Mouse (Mus musculus): Measurements from ENCODE around the gene St6galnac3.
"Not testable (repeated sequence)": the region's sequence is repeated elsewhere in the genome, so short reads cannot be mapped to it uniquely, and the experiment has no call there.

Gene St6galnac3

GRCm38 (mm10) chr3:153419331-153419730 lies 305.6 kb downstream of the St6galnac3 start:
- in situ Hi-C loops (cut with MboI, MseI) = loop anchor here in 1 of 2 experiments (10.0 kb wide), 1 partner anchor 1345 kb away; no protein-coding TSS in a partner anchor

GRCm38 (mm10) chr3:153417001-153417400 lies 308.0 kb downstream of the St6galnac3 start:
- in situ Hi-C loops (cut with MboI, MseI) = loop anchor here in 1 of 2 experiments (10.0 kb wide), 1 partner anchor 1342 kb away; no protein-coding TSS in a partner anchor

GRCm38 (mm10) chr3:153416383-153416782 lies 308.6 kb downstream of the St6galnac3 start:
- in situ Hi-C loops (cut with MboI, MseI) = loop anchor here in 1 of 2 experiments (10.0 kb wide), 1 partner anchor 1342 kb away; no protein-coding TSS in a partner anchor

GRCm38 (mm10) chr3:153414132-153414531 lies 310.8 kb downstream of the St6galnac3 start:
- in situ Hi-C loops (cut with MboI, MseI) = loop anchor here in 1 of 2 experiments (10.0 kb wide), 1 partner anchor 1339 kb away; no protein-coding TSS in a partner anchor

GRCm38 (mm10) chr3:153409286-153409685 lies 315.7 kb downstream of the St6galnac3 start:
- in situ Hi-C loops (cut with MboI, MseI) = no loop called here

- in situ Hi-C loops (cut with MboI, MseI) = no loop called here
Observed at GRCm38 (mm10) chr3:153408361-153408760, 316.6 kb downstream of the St6galnac3 start.

GRCm38 (mm10) chr3:153407698-153408097 lies 317.3 kb downstream of the St6galnac3 start:
- in situ Hi-C loops (cut with MboI, MseI) = no loop called here

- in situ Hi-C loops (cut with MboI, MseI) = no loop called here
Observed at GRCm38 (mm10) chr3:153406858-153407257, 318.1 kb downstream of the St6galnac3 start.

GRCm38 (mm10) chr3:153406220-153406619 lies 318.8 kb downstream of the St6galnac3 start:
- in situ Hi-C loops (cut with MboI, MseI) = no loop called here

- in situ Hi-C loops (cut with MboI, MseI) = no loop called here
Observed at GRCm38 (mm10) chr3:153405643-153406042, 319.3 kb downstream of the St6galnac3 start.

GRCm38 (mm10) chr3:153400259-153400658 lies 324.7 kb downstream of the St6galnac3 start:
- in situ Hi-C loops (cut with MboI, MseI) = no loop called here

- in situ Hi-C loops (cut with MboI, MseI) = no loop called here
Observed at GRCm38 (mm10) chr3:153399574-153399973, 325.4 kb downstream of the St6galnac3 start.

- in situ Hi-C loops (cut with MboI, MseI) = no loop called here
Observed at GRCm38 (mm10) chr3:153397726-153398125, 327.2 kb downstream of the St6galnac3 start.

GRCm38 (mm10) chr3:153396375-153397068 lies 328.5 kb downstream of the St6galnac3 start:
- in situ Hi-C loops (cut with MboI, MseI) = no loop called here

- in situ Hi-C loops (cut with MboI, MseI) = no loop called here
Observed at GRCm38 (mm10) chr3:153395351-153395750, 329.6 kb downstream of the St6galnac3 start.

GRCm38 (mm10) chr3:153394751-153395150 lies 330.2 kb downstream of the St6galnac3 start:
- in situ Hi-C loops (cut with MboI, MseI) = no loop called here

- in situ Hi-C loops (cut with MboI, MseI) = no loop called here
Observed at GRCm38 (mm10) chr3:153394224-153394623, 330.8 kb downstream of the St6galnac3 start.

GRCm38 (mm10) chr3:153391451-153391850 lies 333.5 kb downstream of the St6galnac3 start:
- in situ Hi-C loops (cut with MboI, MseI) = not testable (repeated sequence)

GRCm38 (mm10) chr3:153384651-153385050 lies 340.3 kb downstream of the St6galnac3 start:
- in situ Hi-C loops (cut with MboI, MseI) = not testable (repeated sequence)

- in situ Hi-C loops (cut with MboI, MseI) = no loop called here
Observed at GRCm38 (mm10) chr3:153383656-153384055, 341.3 kb downstream of the St6galnac3 start.

GRCm38 (mm10) chr3:153365057-153365755 lies 359.8 kb downstream of the St6galnac3 start:
- in situ Hi-C loops (cut with MboI, MseI) = loop anchor here in 1 of 2 experiments (25.0 kb wide), 1 partner anchor 1072 kb away; no protein-coding TSS in a partner anchor

- in situ Hi-C loops (cut with MboI, MseI) = loop anchor here in 1 of 2 experiments (25.0 kb wide), 1 partner anchor 1073 kb away; no protein-coding TSS in a partner anchor
Observed at GRCm38 (mm10) chr3:153364366-153364765, 360.6 kb downstream of the St6galnac3 start.

All from T-helper 17 cell (primary cell).